Mouse (Mus musculus) lung, embryonic 16.5 days (tissue): Measurements from ENCODE around the gene Sdhc. TPM values are rescaled to one million over a fixed set of nuclear protein-coding genes. Genes with fewer than 3 reads are reported as not detected.
"Not testable (repeated sequence)": the region's sequence is repeated elsewhere in the genome, so short reads cannot be mapped to it uniquely, and the experiment has no call there.

Experiments used
- ATAC-seq: fragments of 200-750 bp; cut with Nextera tagmentation; 2 replicates; pipeline ENCODE4 v1.8.0; 2017; ENCODE audit warnings: low read depth, mild to moderate bottlenecking, moderate library complexity
- H3K27ac ChIP-seq: fragments of 300-500 bp; sonication (generic); 2 replicates; pipeline ENCODE4 v1.5.1; 2014; ENCODE audit warnings: mild to moderate bottlenecking, control low read depth, low read length
- H3K27me3 ChIP-seq: fragments of 300-500 bp; sonication (generic); 2 replicates; pipeline ENCODE4 v1.6.1; 2014; ENCODE audit warnings: low read depth, low read length, mixed read lengths; ENCODE audit not compliant: control insufficient read depth, insufficient read depth
- H3K36me3 ChIP-seq: fragments of 300-500 bp; sonication (generic); 2 replicates; pipeline ENCODE4 v1.6.1; 2014; ENCODE audit warnings: low read length; ENCODE audit not compliant: control insufficient read depth, insufficient read depth
- H3K4me1 ChIP-seq: fragments of 300-500 bp; sonication (generic); replicated peaks from 2 replicates; pipeline ENCODE4 v1.6.1; 2014; ENCODE audit warnings: low read length, mixed read lengths; ENCODE audit not compliant: control insufficient read depth, insufficient read depth
- H3K4me2 ChIP-seq: fragments of 300-500 bp; sonication (generic); 2 replicates; pipeline ENCODE4 v1.6.1; 2014; ENCODE audit warnings: low read depth, low read length, control low read depth
- H3K4me3 ChIP-seq: fragments of 300-500 bp; sonication (generic); 2 replicates; pipeline ENCODE4 v1.5.1; 2014; ENCODE audit warnings: mild to moderate bottlenecking, low read length, control low read depth
- H3K9ac ChIP-seq: fragments of 300-500 bp; sonication (generic); 2 replicates; pipeline ENCODE4 v1.6.1; 2014; ENCODE audit warnings: low read length, control low read depth
- H3K9me3 ChIP-seq: fragments of 300-500 bp; sonication (generic); 2 replicates; pipeline ENCODE4 v1.6.1; 2016; ENCODE audit warnings: low read length; ENCODE audit not compliant: control insufficient read depth
- WGBS: fragments of 180-500 bp; shearing (Covaris S2); extraction: QIAGEN DNeasy Blood & Tissue Kit; methylation state at CpG from one replicate; pipeline ENCODE4 v1.1.7; 2014; 5-methylcytosine and 5-hydroxymethylcytosine counted together
- polyA plus RNA-seq: library from polyadenylated mRNA; unstranded; fragments of >200 nt; fragmentation: Nextera tagmentation; extraction: Ambion mirVana; gene quantifications from 2 replicates; pipeline ENCODE4 v1.2.1, GENCODE M21; 2015

Sdhc gene
- polyA plus RNA-seq, 1 experiment from 2014 or later: 285 TPM

GRCm38 (mm10) chr1:171151966-171152365, 1.6 kb upstream of the Sdhc start:
- no peak overlapping the region for H3K4me3 ChIP-seq
- WGBS: 79% methylated on average over 4 of the region's 4 CpGs
- no peak overlapping the region for H3K27ac ChIP-seq
- no peaks in the 10 kb centered on the region for H3K27me3 ChIP-seq
- no peaks in the 10 kb centered on the region for H3K9me3 ChIP-seq
- no peak overlapping the region for H3K4me2 ChIP-seq
- peaks cover 14% of the 10 kb centered on the region for H3K4me1 ChIP-seq
- no peak for ATAC-seq
- H3K36me3 ChIP-seq: no peaks in the 10 kb centered on the region
- H3K9ac ChIP-seq: no peak overlapping the region

DNA sequence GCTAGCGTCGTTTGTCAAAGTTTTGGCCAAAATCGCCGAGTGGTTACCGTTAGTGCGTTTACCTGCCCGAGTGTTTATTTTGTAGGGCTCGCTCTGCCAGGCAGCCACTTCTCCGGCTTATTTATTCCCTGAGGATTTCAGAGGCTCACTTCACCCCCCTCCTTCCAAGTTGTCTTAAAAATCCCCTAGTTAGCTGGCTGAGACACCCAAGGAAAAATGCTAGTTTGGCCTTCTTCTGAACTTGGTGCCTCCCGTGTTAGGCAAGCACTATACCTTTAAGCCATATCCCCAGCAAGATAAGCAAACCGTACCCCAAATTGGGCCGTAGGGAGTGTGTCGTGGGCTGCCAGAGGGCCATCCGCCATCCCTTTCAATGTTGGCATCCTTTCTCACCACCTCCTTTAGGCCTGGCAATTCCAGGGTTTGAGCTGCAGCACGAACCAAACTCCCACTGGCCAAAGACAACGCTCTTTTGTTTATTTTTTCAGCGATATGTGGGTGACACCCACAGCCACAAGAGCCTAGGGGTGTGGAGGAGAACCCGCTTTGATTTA, 512 bp upstream of the Sdhc start:
- Histone ChIP-seq H3K9ac (peak overlapping the region; percentile 67), H3K27me3 (no peaks in the 10 kb centered on the region), H3K36me3 (no peaks in the 10 kb centered on the region), H3K4me1 (peaks cover 14% of the 10 kb centered on the region), H3K9me3 (no peaks in the 10 kb centered on the region), H3K4me3 (peak overlapping the region; percentile 83), H3K27ac (peak overlapping the region; percentile 77), H3K4me2 (peak overlapping the region; percentile 71)
- 3% methylated on average over 18 of the region's 18 CpGs for WGBS
- ATAC-seq: peak; percentile 27; the same call in 1 of the 2 replicates

GRCm38 (mm10) chr1:171142981-171143380, 7.4 kb downstream of the Sdhc start:
- peaks cover 30% of the 10 kb centered on the region for H3K36me3 ChIP-seq
- not testable (repeated sequence) for ATAC-seq, H3K4me3 ChIP-seq, H3K4me2 ChIP-seq, H3K9ac ChIP-seq, H3K4me1 ChIP-seq, H3K9me3 ChIP-seq, H3K27me3 ChIP-seq, H3K27ac ChIP-seq
- WGBS: 80% methylated on average over 9 of the region's 11 CpGs

DNA sequence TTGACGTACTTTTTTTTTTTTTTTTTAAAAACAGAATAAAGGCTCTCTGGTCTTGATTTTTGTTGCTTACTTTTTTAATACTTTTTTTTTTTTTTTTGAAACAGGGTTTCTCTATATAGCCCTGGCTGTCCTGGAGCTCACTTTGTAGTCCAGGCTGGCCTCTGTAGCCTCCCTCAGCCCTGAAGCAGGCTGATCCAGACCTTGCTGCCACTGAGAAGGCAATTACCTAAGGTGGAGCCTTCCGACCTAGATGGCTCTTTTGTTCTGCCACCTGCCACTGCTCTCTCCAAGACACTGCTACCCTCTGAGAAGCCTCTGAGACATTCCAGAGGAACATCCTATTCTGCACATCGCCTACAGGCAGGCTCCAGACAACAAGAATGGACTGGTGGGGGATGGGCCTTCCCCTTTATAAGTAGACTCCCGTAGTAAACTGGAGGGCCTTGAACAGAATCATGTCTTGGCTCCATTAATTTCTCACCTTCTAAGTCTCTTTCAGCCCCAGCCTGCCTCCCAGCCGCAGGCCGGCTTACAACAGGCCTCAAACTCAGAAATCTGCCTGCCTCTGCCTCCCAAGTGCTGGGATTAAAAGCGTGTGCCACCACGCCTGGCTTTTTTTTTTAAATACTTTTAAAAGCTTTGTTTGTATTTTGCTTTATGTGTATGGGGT, 12.8 kb downstream of the Sdhc start:
- ATAC-seq: not testable (repeated sequence)

GRCm38 (mm10) chr1:171135600-171135999, 14.8 kb downstream of the Sdhc start:
- no peak overlapping the region for H3K27ac ChIP-seq
- peaks cover 35% of the 10 kb centered on the region for H3K36me3 ChIP-seq
- H3K4me3 ChIP-seq: no peak overlapping the region
- WGBS: 100% methylated on average over 2 of the region's 2 CpGs
- no peaks in the 10 kb centered on the region for H3K4me1 ChIP-seq
- H3K9ac ChIP-seq: no peak overlapping the region
- H3K4me2 ChIP-seq: no peak overlapping the region
- H3K27me3 ChIP-seq: no peaks in the 10 kb centered on the region
- no peak for ATAC-seq
- H3K9me3 ChIP-seq: no peaks in the 10 kb centered on the region

More for the DNA sequence above, 12.8 kb downstream of the Sdhc start:
- not testable (repeated sequence) for H3K9me3 ChIP-seq, H3K4me3 ChIP-seq, H3K27me3 ChIP-seq, H3K9ac ChIP-seq, H3K27ac ChIP-seq, H3K4me1 ChIP-seq, H3K4me2 ChIP-seq
- H3K36me3 ChIP-seq: peaks cover 43% of the 10 kb centered on the region
- 92% methylated on average over 8 of the region's 8 CpGs for WGBS

GRCm38 (mm10) chr1:171130971-171131370, 19.4 kb downstream of the Sdhc start:
- Histone ChIP-seq H3K4me3 (no peak overlapping the region), H3K27ac (no peak overlapping the region), H3K9me3 (no peaks in the 10 kb centered on the region), H3K36me3 (peaks cover 33% of the 10 kb centered on the region), H3K4me2 (no peak overlapping the region), H3K27me3 (no peaks in the 10 kb centered on the region), H3K9ac (no peak overlapping the region), H3K4me1 (no peaks in the 10 kb centered on the region)
- WGBS: 73% methylated on average over 1 of the region's 1 CpGs
- no peak for ATAC-seq

DNA sequence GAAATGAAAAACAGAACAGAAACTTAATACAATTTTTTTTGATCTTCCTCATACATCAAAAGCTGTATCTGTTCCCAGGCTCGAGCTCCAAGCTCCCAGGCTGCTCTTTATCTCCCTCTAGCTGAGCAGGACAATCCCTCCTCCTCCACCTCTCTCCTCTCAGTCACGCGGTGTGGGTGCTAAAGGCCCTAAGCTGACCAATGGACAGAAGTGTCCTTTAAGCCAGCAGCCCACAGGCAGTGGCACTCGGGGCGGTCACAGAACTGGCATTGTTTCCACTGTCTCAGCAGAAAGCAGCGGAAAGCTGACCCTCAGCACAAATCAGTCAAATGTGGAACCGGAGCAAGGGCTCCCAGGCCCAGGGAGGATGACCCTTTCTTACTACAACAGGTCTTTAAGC, 21.2 kb downstream of the Sdhc start:
- Histone ChIP-seq H3K9ac (no peak overlapping the region), H3K27me3 (no peaks in the 10 kb centered on the region), H3K4me3 (no peak overlapping the region), H3K9me3 (no peaks in the 10 kb centered on the region), H3K4me2 (no peak overlapping the region), H3K27ac (no peak overlapping the region), H3K4me1 (no peaks in the 10 kb centered on the region), H3K36me3 (peaks cover 20% of the 10 kb centered on the region)
- WGBS: 69% methylated on average over 7 of the region's 7 CpGs
- ATAC-seq: no peak

DNA sequence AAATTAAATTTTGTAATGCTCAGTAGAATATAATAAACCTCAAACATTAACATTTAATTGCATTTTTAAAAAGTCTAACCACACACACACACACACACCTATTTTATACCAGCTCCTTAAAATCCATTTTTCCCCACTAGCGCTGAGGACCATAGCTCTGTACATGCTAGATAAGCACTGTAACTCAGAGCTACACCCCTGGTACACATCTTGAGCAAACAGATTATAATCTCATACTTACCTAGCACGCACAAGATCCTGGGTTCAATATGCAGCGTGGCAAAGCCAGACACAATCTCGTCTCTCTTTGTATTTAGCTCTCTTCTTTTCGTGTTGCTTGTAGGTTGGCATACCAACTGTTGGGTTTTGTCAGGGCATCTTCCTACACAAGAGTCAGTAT, 26.0 kb downstream of the Sdhc start:
- WGBS: 85% methylated on average over 5 of the region's 5 CpGs
- no peak overlapping the region for H3K27ac ChIP-seq

DNA sequence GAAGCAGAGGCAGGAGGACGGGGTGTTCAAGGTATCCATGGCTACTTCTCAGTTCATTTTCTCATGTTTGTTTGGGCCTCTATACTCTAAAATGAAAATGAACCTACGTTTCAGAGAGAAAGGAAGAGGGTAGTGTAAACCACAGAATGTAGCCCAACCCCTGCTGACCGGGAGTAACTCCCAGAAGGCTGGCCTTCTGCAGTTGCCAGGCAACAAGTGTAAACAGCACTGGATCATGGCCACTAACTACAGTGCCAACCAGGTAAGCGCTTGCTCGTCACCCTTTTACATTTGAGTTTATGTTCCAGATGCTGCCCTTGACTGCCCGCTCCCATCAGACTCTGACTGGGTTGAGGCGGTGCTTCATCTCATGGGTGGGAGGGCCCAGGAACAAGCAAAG, 27.5 kb downstream of the Sdhc start:
- Histone ChIP-seq H3K4me1 (no peaks in the 10 kb centered on the region), H3K9me3 (no peaks in the 10 kb centered on the region), H3K27ac (no peak overlapping the region), H3K4me2 (peak overlapping the region; percentile 10; the same call in 1 of the 2 replicates), H3K27me3 (no peaks in the 10 kb centered on the region), H3K9ac (no peak overlapping the region), H3K4me3 (peak overlapping the region; percentile 15; the same call in 1 of the 2 replicates), H3K36me3 (peaks cover 3% of the 10 kb centered on the region)
- ATAC-seq: peak; percentile 70
- 21% methylated on average over 7 of the region's 7 CpGs for WGBS

More for the DNA sequence above, 26.0 kb downstream of the Sdhc start:
- Histone ChIP-seq H3K27me3 (no peaks in the 10 kb centered on the region), H3K4me2 (no peak overlapping the region), H3K4me3 (no peak overlapping the region), H3K4me1 (no peaks in the 10 kb centered on the region), H3K9ac (no peak overlapping the region), H3K36me3 (peaks cover 12% of the 10 kb centered on the region), H3K9me3 (no peaks in the 10 kb centered on the region)
- ATAC-seq: no peak
